Mouse (Mus musculus): ENCODE measurements around the gene BC048562. TPM values are rescaled to one million over a fixed set of nuclear protein-coding genes. Genes with fewer than 3 reads are reported as not detected.

Gene BC048562
- polyA plus RNA-seq, 1 experiment, result not detected

GRCm38 (mm10) chr9:108474528-108474927, 38.2 kb downstream of the BC048562 start:
- no peak overlapping the region for H3K27ac ChIP-seq (ENCODE audit: insufficient read depth, low read depth, low read length)
- no peak overlapping the region for H3K4me3 ChIP-seq (ENCODE audit: insufficient read depth, low read length)
- TF ChIP-seq POLR2A (IDR thresholded peaks at IDR 0.05; ENCODE audit: borderline replicate concordance, low read depth, low read length) (no peak), CTCF (IDR thresholded peaks at IDR 0.05; ENCODE audit: low read depth, low read length) (no peak)
- H3K4me1 ChIP-seq (ENCODE audit: control insufficient read depth, insufficient read depth, low read length), result peaks cover 12% of the 10 kb centered on the region

DNA sequence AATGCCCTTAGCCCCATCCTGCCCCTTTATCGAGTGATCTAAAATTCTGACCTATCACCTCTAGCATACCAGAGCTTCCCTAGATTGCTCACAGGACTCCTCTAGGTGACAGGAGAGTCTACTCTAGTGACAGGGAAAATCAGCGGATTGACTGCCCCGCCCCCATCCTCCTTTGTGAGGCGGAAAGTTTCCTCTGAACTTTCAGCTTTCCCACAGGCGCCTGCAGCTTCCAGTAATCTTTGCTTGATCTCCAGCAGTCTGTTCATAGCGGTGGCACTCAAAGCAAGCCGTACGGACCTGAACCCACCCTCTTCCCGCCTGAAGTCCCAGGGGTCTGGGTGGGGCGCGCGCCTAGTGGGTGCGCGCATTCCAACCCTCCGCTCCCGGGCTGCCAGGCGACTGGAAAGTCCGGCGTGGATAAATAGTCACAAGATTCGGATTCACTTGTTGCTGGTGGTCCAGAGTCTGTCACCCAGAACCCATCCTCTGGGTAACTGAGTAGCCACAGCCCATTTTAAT, 42.4 kb downstream of the BC048562 start:
- Histone ChIP-seq H3K27ac (ENCODE audit: insufficient read depth, low read depth, low read length) (no peak overlapping the region), H3K4me3 (ENCODE audit: insufficient read depth, low read length) (peak overlapping the region; percentile 23), H3K4me1 (ENCODE audit: control insufficient read depth, insufficient read depth, low read length) (peaks cover 12% of the 10 kb centered on the region)
- TF ChIP-seq POLR2A (IDR thresholded peaks at IDR 0.05; ENCODE audit: borderline replicate concordance, low read depth, low read length), result no peak
- TF ChIP-seq CTCF (IDR thresholded peaks at IDR 0.05; ENCODE audit: low read depth, low read length), result no peak

- H3K27ac ChIP-seq (ENCODE audit: insufficient read depth, low read depth, low read length), result no peak overlapping the region
- no peak for TF ChIP-seq POLR2A (IDR thresholded peaks at IDR 0.05; ENCODE audit: borderline replicate concordance, low read depth, low read length)
- no peak for TF ChIP-seq CTCF (IDR thresholded peaks at IDR 0.05; ENCODE audit: low read depth, low read length)
- no peak overlapping the region for H3K4me3 ChIP-seq (ENCODE audit: insufficient read depth, low read length)
- peaks cover 10% of the 10 kb centered on the region for H3K4me1 ChIP-seq (ENCODE audit: control insufficient read depth, insufficient read depth, low read length)
These were observed 43.0 kb downstream of the BC048562 start for GRCm38 (mm10) chr9:108479241-108479640.

DNA sequence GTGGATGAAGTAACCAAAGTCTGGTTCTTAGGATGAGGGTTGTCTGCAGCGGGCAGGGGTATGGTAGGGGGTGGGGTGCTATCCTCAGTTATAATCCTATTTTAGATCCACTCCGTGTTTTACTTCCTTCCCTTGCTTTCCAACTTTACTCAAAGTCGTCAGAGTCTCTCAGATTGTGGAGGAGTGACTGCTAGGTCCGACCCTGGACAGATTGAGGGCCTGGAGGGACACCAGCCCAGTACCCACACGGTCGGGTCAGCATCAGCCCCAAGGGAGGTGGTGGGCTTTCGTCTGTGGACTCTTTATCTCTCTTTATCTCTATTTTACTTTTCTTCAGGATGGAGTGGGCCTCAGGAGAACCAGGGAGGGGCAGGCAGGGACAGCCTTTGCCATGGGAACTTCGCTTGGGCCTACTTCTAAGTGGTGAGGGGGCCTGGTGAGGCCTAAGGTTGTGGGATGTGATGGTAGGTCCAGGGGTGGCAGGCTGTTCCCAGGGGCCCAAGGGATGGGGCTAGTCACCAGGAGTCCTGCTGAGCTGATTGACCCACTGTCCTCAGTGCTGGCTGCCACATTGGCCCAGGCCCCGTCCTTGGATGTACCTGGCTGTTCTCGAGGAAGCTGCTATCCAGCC, 43.6 kb downstream of the BC048562 start, which contains the start of gene Lamb2:
Gene Lamb2, plus strand, starts transcription at position 16 of the 631 bp plus-strand sequence.
- Histone ChIP-seq H3K4me1 (ENCODE audit: control insufficient read depth, insufficient read depth, low read length) (peaks cover 6% of the 10 kb centered on the region; the same call in 1 of the 2 replicates), H3K27ac (ENCODE audit: insufficient read depth, low read depth, low read length) (no peak within 1 kb of the TSS), H3K4me3 (ENCODE audit: insufficient read depth, low read length) (peak within 1 kb of the TSS; percentile 23)
- TF ChIP-seq POLR2A (IDR thresholded peaks at IDR 0.05; ENCODE audit: borderline replicate concordance, low read depth, low read length), result no peak
- no peak for TF ChIP-seq CTCF (IDR thresholded peaks at IDR 0.05; ENCODE audit: low read depth, low read length)

DNA sequence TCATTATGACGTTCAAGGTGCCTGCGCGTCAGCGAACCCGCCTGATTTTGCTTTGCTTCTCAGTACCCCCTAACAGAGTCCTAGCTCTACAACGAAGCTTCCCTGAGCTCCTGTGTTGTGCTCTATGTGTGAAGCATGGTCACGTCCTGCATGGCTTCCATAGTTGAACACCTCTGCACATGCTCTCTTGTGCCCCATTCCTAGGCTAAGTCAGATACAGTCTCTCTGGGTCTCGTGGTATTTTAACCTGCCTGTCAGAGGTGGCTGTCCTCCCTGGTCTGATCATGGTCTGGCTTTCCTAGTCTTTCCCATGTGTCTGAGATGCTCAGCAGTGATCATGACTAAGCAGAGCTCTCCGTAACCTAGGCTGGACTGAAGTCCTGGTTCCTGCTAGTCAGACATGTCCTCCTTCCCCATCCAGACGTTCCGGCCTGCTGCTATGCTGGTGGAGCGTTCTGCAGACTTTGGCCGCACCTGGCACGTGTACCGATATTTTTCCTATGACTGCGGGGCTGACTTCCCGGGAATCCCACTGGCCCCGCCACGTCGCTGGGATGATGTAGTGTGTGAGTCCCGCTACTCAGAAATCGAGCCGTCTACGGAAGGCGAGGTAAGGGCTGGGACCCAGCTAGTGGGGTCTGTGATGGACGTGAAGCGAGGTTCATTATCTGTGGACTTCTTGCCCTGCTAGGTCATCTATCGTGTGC, 44.7 kb downstream of the BC048562 start:
- Histone ChIP-seq H3K4me3 (ENCODE audit: insufficient read depth, low read length) (no peak overlapping the region), H3K27ac (ENCODE audit: insufficient read depth, low read depth, low read length) (no peak overlapping the region), H3K4me1 (ENCODE audit: control insufficient read depth, insufficient read depth, low read length) (no peaks in the 10 kb centered on the region)
- no peak for TF ChIP-seq POLR2A (IDR thresholded peaks at IDR 0.05; ENCODE audit: borderline replicate concordance, low read depth, low read length)
- no peak for TF ChIP-seq CTCF (IDR thresholded peaks at IDR 0.05; ENCODE audit: low read depth, low read length)

DNA sequence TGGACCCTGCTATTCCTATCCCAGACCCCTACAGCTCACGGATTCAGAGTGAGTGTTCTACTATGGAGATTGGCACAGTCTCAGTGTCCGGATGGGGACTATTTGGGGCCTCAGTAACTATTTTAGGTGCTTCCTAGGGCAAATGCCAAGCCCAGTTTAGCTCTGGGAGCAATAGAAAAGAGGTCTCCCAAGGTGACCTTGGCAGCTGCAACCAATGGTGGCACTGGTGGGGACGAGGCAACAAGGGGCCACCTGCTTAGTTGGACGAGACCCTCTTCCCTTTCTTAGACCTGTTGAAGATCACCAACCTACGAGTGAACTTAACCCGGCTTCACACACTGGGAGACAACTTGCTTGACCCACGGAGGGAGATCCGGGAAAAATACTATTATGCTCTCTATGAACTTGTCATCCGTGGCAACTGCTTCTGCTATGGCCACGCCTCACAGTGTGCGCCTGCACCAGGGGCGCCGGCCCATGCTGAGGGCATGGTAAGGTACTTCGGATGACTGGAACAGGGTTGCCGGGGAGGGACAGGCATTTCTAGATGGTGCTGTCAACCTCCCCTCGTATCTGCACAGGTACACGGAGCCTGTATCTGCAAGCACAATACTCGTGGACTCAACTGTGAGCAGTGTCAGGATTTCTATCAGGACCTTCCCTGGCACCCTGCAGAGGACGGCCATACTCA, 45.4 kb downstream of the BC048562 start:
- H3K4me3 ChIP-seq (ENCODE audit: insufficient read depth, low read length), result no peak overlapping the region
- no peak for TF ChIP-seq CTCF (IDR thresholded peaks at IDR 0.05; ENCODE audit: low read depth, low read length)
- no peak for TF ChIP-seq POLR2A (IDR thresholded peaks at IDR 0.05; ENCODE audit: borderline replicate concordance, low read depth, low read length)
- no peak overlapping the region for H3K27ac ChIP-seq (ENCODE audit: insufficient read depth, low read depth, low read length)
- no peaks in the 10 kb centered on the region for H3K4me1 ChIP-seq (ENCODE audit: control insufficient read depth, insufficient read depth, low read length)

- TF ChIP-seq POLR2A (IDR thresholded peaks at IDR 0.05; ENCODE audit: borderline replicate concordance, low read depth, low read length) (no peak), CTCF (IDR thresholded peaks at IDR 0.05; ENCODE audit: low read depth, low read length) (no peak)
- H3K4me1 ChIP-seq (ENCODE audit: control insufficient read depth, insufficient read depth, low read length), result no peaks in the 10 kb centered on the region
These were observed 46.9 kb downstream of the BC048562 start for GRCm38 (mm10) chr9:108483051-108483790.

DNA sequence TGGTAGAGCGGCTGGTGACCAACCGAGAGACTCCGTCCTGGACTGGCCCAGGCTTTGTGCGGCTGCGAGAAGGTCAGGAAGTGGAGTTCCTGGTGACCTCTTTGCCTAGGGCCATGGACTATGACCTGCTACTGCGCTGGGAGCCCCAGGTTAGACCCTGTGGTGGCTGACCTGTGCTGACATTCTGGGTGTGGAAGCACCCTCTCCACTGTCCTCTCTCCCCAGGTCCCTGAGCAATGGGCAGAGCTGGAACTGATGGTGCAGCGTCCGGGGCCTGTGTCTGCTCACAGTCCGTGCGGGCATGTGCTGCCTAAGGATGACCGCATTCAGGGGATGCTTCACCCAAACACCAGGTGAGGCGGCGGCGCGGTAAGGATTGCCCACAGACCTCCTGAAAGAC, 47.7 kb downstream of the BC048562 start:
- Histone ChIP-seq H3K27ac (ENCODE audit: insufficient read depth, low read depth, low read length) (no peak overlapping the region), H3K4me1 (ENCODE audit: control insufficient read depth, insufficient read depth, low read length) (no peaks in the 10 kb centered on the region), H3K4me3 (ENCODE audit: insufficient read depth, low read length) (no peak overlapping the region)
- TF ChIP-seq POLR2A (IDR thresholded peaks at IDR 0.05; ENCODE audit: borderline replicate concordance, low read depth, low read length), result no peak
- TF ChIP-seq CTCF (IDR thresholded peaks at IDR 0.05; ENCODE audit: low read depth, low read length), result no peak

More at GRCm38 (mm10) chr9:108483051-108483790, 46.9 kb downstream of the BC048562 start:
- no peak overlapping the region for H3K27ac ChIP-seq (ENCODE audit: insufficient read depth, low read depth, low read length)
- H3K4me3 ChIP-seq (ENCODE audit: insufficient read depth, low read length), result no peak overlapping the region

- TF ChIP-seq CTCF (IDR thresholded peaks at IDR 0.05; ENCODE audit: low read depth, low read length) (no peak), POLR2A (IDR thresholded peaks at IDR 0.05; ENCODE audit: borderline replicate concordance, low read depth, low read length) (no peak)
- Histone ChIP-seq H3K4me1 (ENCODE audit: control insufficient read depth, insufficient read depth, low read length) (peaks cover 6% of the 10 kb centered on the region; the same call in 1 of the 2 replicates), H3K27ac (ENCODE audit: insufficient read depth, low read depth, low read length) (no peak overlapping the region), H3K4me3 (ENCODE audit: insufficient read depth, low read length) (no peak overlapping the region)
These were observed 49.1 kb downstream of the BC048562 start for GRCm38 (mm10) chr9:108485301-108485875.

Measured in bone marrow macrophage, adult 2 months (primary cell).